Mouse (Mus musculus): Measurements from ENCODE around the gene Ccdc150. TPM values are rescaled to one million over a fixed set of nuclear protein-coding genes. Genes with fewer than 3 reads are reported as not detected.

Ccdc150 gene
- total and polyA plus RNA-seq, 3 experiments: 0.22 to 0.65 TPM; not detected in 1

DNA sequence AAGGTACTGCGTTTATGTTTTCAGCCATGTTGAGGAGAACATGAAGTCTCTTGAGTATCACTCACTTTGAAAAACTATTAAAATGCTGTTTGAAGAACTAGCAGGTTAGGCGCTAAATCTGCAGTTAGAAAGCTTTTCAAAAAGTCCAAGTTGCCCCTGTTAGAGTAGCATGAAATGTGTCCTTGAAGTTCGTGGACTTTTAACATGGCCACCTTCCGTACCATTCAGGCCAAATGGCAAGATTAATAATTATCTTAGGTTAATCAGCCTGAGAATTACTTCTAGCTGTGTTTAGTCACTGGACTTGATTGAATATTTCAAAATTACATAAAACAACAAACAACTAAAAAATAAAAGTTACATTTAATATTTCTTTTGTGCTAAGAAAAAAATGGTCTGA, 104.3 kb downstream of the Ccdc150 start:
- no peaks in the 10 kb centered on the region for H3K4me1 ChIP-seq (ENCODE audit: control insufficient read depth in 1 of 2, insufficient read depth in 2 of 2, low read length in 2 of 2)
- DNase-seq (ENCODE audit: low read depth, low spot score): no peak
- H3K79me2 ChIP-seq (ENCODE audit: control insufficient read depth, insufficient read depth, low read length, poor library complexity): no peaks in the 10 kb centered on the region
- no peaks in the 10 kb centered on the region for H3K36me3 ChIP-seq (ENCODE audit: control insufficient read depth in 1 of 2, insufficient read depth in 2 of 2, low read length in 2 of 2)
- no peak overlapping the region for H3K27ac ChIP-seq (ENCODE audit: control insufficient read depth, low read depth, low read length)
- no peaks in the 10 kb centered on the region for H3K27me3 ChIP-seq (ENCODE audit: control insufficient read depth in 1 of 2, insufficient read depth in 2 of 2, low read length in 2 of 2)
- no peak for TF ChIP-seq MYC (IDR thresholded peaks at IDR 0.05; ENCODE audit: low read depth, low read length)
- TF ChIP-seq POLR2A (IDR thresholded peaks at IDR 0.05; ENCODE audit: control insufficient read depth in 1 of 2, insufficient read depth in 1 of 2, low read depth in 1 of 2, low read length in 2 of 2, poor library complexity in 1 of 2): no peak
- TF ChIP-seq POLR2AphosphoS2 (IDR thresholded peaks at IDR 0.05; ENCODE audit: low read length): no peak
- TF ChIP-seq BHLHE40 (IDR thresholded peaks at IDR 0.05; ENCODE audit: borderline replicate concordance, low read depth, low read length): no peak
- no peak for TF ChIP-seq HCFC1 (IDR thresholded peaks at IDR 0.05; ENCODE audit: low read depth, low read length)
- TF ChIP-seq CTCF (IDR thresholded peaks at IDR 0.05 in 2 of 3, conservative IDR thresholded peaks at IDR 0.05 in 1 of 3; ENCODE audit: control insufficient read depth in 1 of 3, insufficient read depth in 1 of 3, low read depth in 2 of 3, low read length in 3 of 3, poor library complexity in 1 of 3, severe bottlenecking in 1 of 3): no peak
- TF ChIP-seq MAFK (IDR thresholded peaks at IDR 0.05; ENCODE audit: borderline replicate concordance, low read depth, low read length): no peak
- no peak for TF ChIP-seq RAD21 (IDR thresholded peaks at IDR 0.05; ENCODE audit: low read depth, low read length)
- no peak for TF ChIP-seq SIN3A (IDR thresholded peaks at IDR 0.05; ENCODE audit: low read length)
- TF ChIP-seq NELFE (IDR thresholded peaks at IDR 0.05; ENCODE audit: low read depth, low read length): no peak
- TF ChIP-seq MAX (IDR thresholded peaks at IDR 0.05; ENCODE audit: low read length): no peak
- TF ChIP-seq MYB (IDR thresholded peaks at IDR 0.05; ENCODE audit: low read depth, low read length): no peak
- no peak for TF ChIP-seq NRF1 (IDR thresholded peaks at IDR 0.05; ENCODE audit: insufficient read depth, low read depth, low read length, poor library complexity, severe bottlenecking)
- TF ChIP-seq KAT2A (conservative IDR thresholded peaks at IDR 0.05; ENCODE audit: low read depth, low read length): no peak
- no peak for TF ChIP-seq JUND (IDR thresholded peaks at IDR 0.05; ENCODE audit: low read depth, low read length)
- no peaks in the 10 kb centered on the region for H3K9me3 ChIP-seq (replicated peaks; ENCODE audit: insufficient read depth, low read length)
- H3K9ac ChIP-seq (ENCODE audit: control insufficient read depth, low read depth, low read length, poor library complexity, severe bottlenecking): no peak overlapping the region
- no peak overlapping the region for H3K4me3 ChIP-seq (ENCODE audit: control insufficient read depth in 1 of 2, insufficient read depth in 1 of 2, low read depth in 2 of 2, low read length in 2 of 2)

DNA sequence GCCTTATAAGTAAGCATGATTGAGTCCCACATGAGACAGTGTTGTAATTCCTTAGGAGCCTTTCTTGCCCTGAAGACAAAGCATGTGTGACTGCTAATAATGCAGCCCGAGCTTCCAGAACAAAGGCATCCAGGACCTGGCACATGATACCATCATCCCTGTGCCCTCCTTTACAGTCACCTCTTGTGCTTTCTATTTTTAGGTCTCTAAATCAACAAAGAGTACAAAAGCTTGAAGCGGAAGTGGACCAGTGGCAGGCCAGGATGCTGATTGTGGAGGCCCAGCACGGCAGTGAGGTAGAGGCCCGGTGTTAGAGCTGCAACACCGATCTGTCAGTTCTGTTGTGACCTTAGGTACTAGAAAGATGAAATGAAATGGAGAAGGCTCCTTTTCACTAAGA, 105.0 kb downstream of the Ccdc150 start:
- no peak for DNase-seq (ENCODE audit: low read depth, low spot score)
- no peaks in the 10 kb centered on the region for H3K4me1 ChIP-seq (ENCODE audit: control insufficient read depth in 1 of 2, insufficient read depth in 2 of 2, low read length in 2 of 2)
- TF ChIP-seq SMC3 (IDR thresholded peaks at IDR 0.05; ENCODE audit: low read depth, low read length) (no peak), MAZ (IDR thresholded peaks at IDR 0.05; ENCODE audit: low read depth, low read length) (no peak), ZKSCAN1 (IDR thresholded peaks at IDR 0.05; ENCODE audit: low read depth, low read length) (no peak), SIN3A (IDR thresholded peaks at IDR 0.05; ENCODE audit: low read length) (no peak), GATA1 (IDR thresholded peaks at IDR 0.05; ENCODE audit: low read depth, low read length) (no peak), ZMIZ1 (IDR thresholded peaks at IDR 0.05; ENCODE audit: low read depth, low read length) (no peak), HCFC1 (IDR thresholded peaks at IDR 0.05; ENCODE audit: low read depth, low read length) (no peak)
- no peaks in the 10 kb centered on the region for H3K9me3 ChIP-seq (replicated peaks; ENCODE audit: insufficient read depth, low read length)
- H3K36me3 ChIP-seq (ENCODE audit: control insufficient read depth in 1 of 2, insufficient read depth in 2 of 2, low read length in 2 of 2): no peaks in the 10 kb centered on the region
- no peaks in the 10 kb centered on the region for H3K79me2 ChIP-seq (ENCODE audit: control insufficient read depth, insufficient read depth, low read length, poor library complexity)
- no peak overlapping the region for H3K9ac ChIP-seq (ENCODE audit: control insufficient read depth, low read depth, low read length, poor library complexity, severe bottlenecking)
- H3K27me3 ChIP-seq (ENCODE audit: control insufficient read depth in 1 of 2, insufficient read depth in 2 of 2, low read length in 2 of 2): no peaks in the 10 kb centered on the region
- no peak overlapping the region for H3K27ac ChIP-seq (ENCODE audit: control insufficient read depth, low read depth, low read length)
- H3K4me3 ChIP-seq (ENCODE audit: control insufficient read depth in 1 of 2, insufficient read depth in 1 of 2, low read depth in 2 of 2, low read length in 2 of 2): no peak overlapping the region
